Mouse (Mus musculus) erythroblast, embryonic 14.5 days (primary cell): ENCODE results near the gene Atp1a3. TPM values are rescaled to one million over a fixed set of nuclear protein-coding genes. Genes with fewer than 3 reads are reported as not detected.

Experiments
- H3K27me3 ChIP-seq: 2 replicates; pipeline ENCODE4 v1.6.1; 2012; ENCODE audit warnings: inconsistent platforms; ENCODE audit not compliant: control insufficient read depth
- H3K36me3 ChIP-seq: 2 replicates; pipeline ENCODE4 v1.6.1; 2012; ENCODE audit warnings: mild to moderate bottlenecking, inconsistent platforms; ENCODE audit not compliant: control insufficient read depth
- H3K4me1 ChIP-seq: 2 replicates; pipeline ENCODE4 v1.6.1; 2012; ENCODE audit warnings: inconsistent platforms; ENCODE audit not compliant: control insufficient read depth
- H3K4me3 ChIP-seq: replicated peaks from 2 replicates; pipeline ENCODE3; 2012; ENCODE audit warnings: moderate library complexity, mild to moderate bottlenecking, inconsistent platforms
- H3K9me3 ChIP-seq: 2 replicates; pipeline ENCODE4 v1.6.1; 2012; ENCODE audit warnings: low read length, inconsistent platforms, mixed read lengths; ENCODE audit not compliant: control insufficient read depth
- GATA1 ChIP-seq: IDR thresholded peaks from 2 replicates; pipeline ENCODE4 v1.6.1; 2012; ENCODE audit warnings: low read length, inconsistent platforms, mixed read lengths
- TAL1 ChIP-seq: IDR thresholded peaks from 3 replicates; pipeline ENCODE4 v1.6.1; 2012; ENCODE audit warnings: low read length, inconsistent platforms, mixed read lengths
- polyA plus RNA-seq: library from polyadenylated mRNA; stranded (reverse); fragments of >175 nt; gene quantifications from 2 replicates; pipeline ENCODE4 v1.2.3, GENCODE M21; 2012

Atp1a3 gene
- polyA plus RNA-seq, 1 experiment, result 0.10 TPM

GRCm38 (mm10) chr7:24987941-24988340, 17.8 kb downstream of the Atp1a3 start:
- no peak overlapping the region for H3K4me3 ChIP-seq
- H3K27me3 ChIP-seq, result 0 out of 2 replicates have a peak, but pooled peaks cover 1% of the 10 kb centered on the region
- no peaks in the 10 kb centered on the region for H3K9me3 ChIP-seq
- H3K36me3 ChIP-seq, result no peaks in the 10 kb centered on the region
- no peak for TF ChIP-seq GATA1
- TF ChIP-seq TAL1, result no peak
- H3K4me1 ChIP-seq, result no peaks in the 10 kb centered on the region

GRCm38 (mm10) chr7:24985799-24986198, 20.0 kb downstream of the Atp1a3 start:
- Histone ChIP-seq H3K27me3 (no peaks in the 10 kb centered on the region), H3K4me1 (no peaks in the 10 kb centered on the region), H3K9me3 (no peaks in the 10 kb centered on the region), H3K36me3 (no peaks in the 10 kb centered on the region), H3K4me3 (no peak overlapping the region)
- no peak for TF ChIP-seq GATA1
- no peak for TF ChIP-seq TAL1

- TF ChIP-seq GATA1 (no peak), TAL1 (no peak)
- H3K36me3 ChIP-seq, result no peaks in the 10 kb centered on the region
- no peak overlapping the region for H3K4me3 ChIP-seq
- H3K9me3 ChIP-seq, result no peaks in the 10 kb centered on the region
- no peaks in the 10 kb centered on the region for H3K27me3 ChIP-seq
- H3K4me1 ChIP-seq, result no peaks in the 10 kb centered on the region
Observed at GRCm38 (mm10) chr7:24984307-24984706, 21.5 kb downstream of the Atp1a3 start.

- Histone ChIP-seq H3K4me3 (no peak overlapping the region), H3K9me3 (no peaks in the 10 kb centered on the region), H3K36me3 (no peaks in the 10 kb centered on the region), H3K4me1 (no peaks in the 10 kb centered on the region), H3K27me3 (no peaks in the 10 kb centered on the region)
- no peak for TF ChIP-seq TAL1
- TF ChIP-seq GATA1, result no peak
Observed at GRCm38 (mm10) chr7:24983396-24983795, 22.4 kb downstream of the Atp1a3 start.

GRCm38 (mm10) chr7:24980439-24980838, 25.3 kb downstream of the Atp1a3 start:
- TF ChIP-seq GATA1 (no peak), TAL1 (no peak)
- no peaks in the 10 kb centered on the region for H3K9me3 ChIP-seq
- H3K4me3 ChIP-seq, result no peak overlapping the region
- no peaks in the 10 kb centered on the region for H3K4me1 ChIP-seq
- no peaks in the 10 kb centered on the region for H3K36me3 ChIP-seq
- no peaks in the 10 kb centered on the region for H3K27me3 ChIP-seq

GRCm38 (mm10) chr7:24978781-24979180, 27.0 kb downstream of the Atp1a3 start:
- H3K4me3 ChIP-seq, result no peak overlapping the region

GRCm38 (mm10) chr7:24974893-24975595, 30.7 kb downstream of the Atp1a3 start:
- peaks cover 29% of the 10 kb centered on the region for H3K4me1 ChIP-seq
- no peak overlapping the region for H3K4me3 ChIP-seq
- no peaks in the 10 kb centered on the region for H3K27me3 ChIP-seq
- peaks cover 3% of the 10 kb centered on the region for H3K36me3 ChIP-seq
- no peaks in the 10 kb centered on the region for H3K9me3 ChIP-seq
- TF ChIP-seq TAL1, result no peak
- TF ChIP-seq GATA1, result no peak

More at GRCm38 (mm10) chr7:24978781-24979180, 27.0 kb downstream of the Atp1a3 start:
- TF ChIP-seq TAL1 (no peak), GATA1 (no peak)
- Histone ChIP-seq H3K4me1 (peaks cover 6% of the 10 kb centered on the region), H3K27me3 (no peaks in the 10 kb centered on the region), H3K9me3 (no peaks in the 10 kb centered on the region), H3K36me3 (no peaks in the 10 kb centered on the region)

GRCm38 (mm10) chr7:24973902-24974301, 31.9 kb downstream of the Atp1a3 start:
- Histone ChIP-seq H3K27me3 (no peaks in the 10 kb centered on the region), H3K4me3 (no peak overlapping the region), H3K9me3 (no peaks in the 10 kb centered on the region), H3K36me3 (peaks cover 7% of the 10 kb centered on the region), H3K4me1 (peaks cover 29% of the 10 kb centered on the region)
- no peak for TF ChIP-seq GATA1

GRCm38 (mm10) chr7:24973208-24973607, 32.5 kb downstream of the Atp1a3 start:
- Histone ChIP-seq H3K9me3 (no peaks in the 10 kb centered on the region), H3K36me3 (peaks cover 7% of the 10 kb centered on the region), H3K4me3 (no peak overlapping the region), H3K27me3 (no peaks in the 10 kb centered on the region), H3K4me1 (peaks cover 29% of the 10 kb centered on the region)
- TF ChIP-seq TAL1 (no peak), GATA1 (no peak)
